Mouse (Mus musculus) ZHBTc4 (cell line): ENCODE measurements around the gene Ubtd1.
A peak's percentile ranks its signal among the peaks of the same experiment; 100 is the strongest.

Experiments used
- DNase-seq: peaks from one replicate; pipeline ENCODE4 v3.0.0-alpha.2; 2011; ENCODE audit warnings: low read depth, low spot score

Ubtd1 gene

GRCm38 (mm10) chr19:41981595-41981927 is at the start of gene Ubtd1:
Gene Ubtd1 (plus strand): TSS chr19:41981763.
- no peak for DNase-seq

- DNase-seq: peak; percentile 46
Measured at GRCm38 (mm10) chr19:41932686-41933085, 48.9 kb upstream of the Ubtd1 start.

DNA sequence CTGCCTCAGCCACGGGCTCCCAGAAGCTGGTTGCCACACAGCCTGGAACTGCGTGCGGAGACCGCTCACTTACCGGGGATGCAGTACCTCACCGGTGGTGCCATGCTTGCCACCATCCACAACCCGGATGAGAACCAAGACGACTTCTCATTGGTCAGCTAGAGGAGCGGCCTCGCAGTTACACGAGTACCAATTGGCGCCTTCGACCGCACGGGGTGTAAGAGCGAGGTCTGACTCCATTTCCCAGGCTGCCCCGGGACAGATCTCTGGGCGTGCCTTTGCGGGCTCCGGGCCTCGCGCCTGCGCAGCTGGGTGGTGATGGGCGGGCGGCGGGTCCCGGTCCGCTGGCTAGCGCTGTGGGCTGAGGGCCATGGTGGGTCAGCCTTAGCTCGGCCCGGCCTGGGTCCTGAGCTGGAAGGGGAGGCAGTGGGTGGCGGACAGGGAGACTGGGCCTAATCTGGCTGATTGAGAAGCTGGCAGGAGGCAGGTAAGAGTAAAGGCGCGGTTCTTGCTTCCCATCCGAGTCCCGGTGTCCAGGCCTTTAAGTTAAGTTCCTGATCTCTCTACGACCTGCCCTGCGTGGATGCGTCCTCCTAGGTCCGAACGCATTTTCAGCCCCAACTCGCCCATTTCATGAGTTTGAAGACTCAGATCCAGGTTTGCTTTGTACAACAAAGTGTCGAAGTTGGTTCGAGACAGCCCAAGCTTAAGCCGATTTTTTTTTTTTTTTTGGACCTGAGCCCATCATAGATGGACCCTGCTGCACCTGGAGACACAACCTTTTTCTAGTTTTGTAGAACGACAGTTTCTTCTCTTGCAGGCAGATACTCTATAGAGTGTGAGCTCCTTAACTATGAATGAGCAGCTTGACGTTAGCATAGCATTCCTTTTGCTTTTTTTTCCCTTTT is 48.1 kb upstream of the Ubtd1 start, which contains the start of the genes Exosc1 and Zdhhc16:
Gene Exosc1, minus strand, starts transcription at position 245 of the 908 bp plus-strand sequence.
Gene Zdhhc16, plus strand, starts transcription at position 302 of the 908 bp plus-strand sequence.
- DNase-seq: peak; percentile 99

DNA sequence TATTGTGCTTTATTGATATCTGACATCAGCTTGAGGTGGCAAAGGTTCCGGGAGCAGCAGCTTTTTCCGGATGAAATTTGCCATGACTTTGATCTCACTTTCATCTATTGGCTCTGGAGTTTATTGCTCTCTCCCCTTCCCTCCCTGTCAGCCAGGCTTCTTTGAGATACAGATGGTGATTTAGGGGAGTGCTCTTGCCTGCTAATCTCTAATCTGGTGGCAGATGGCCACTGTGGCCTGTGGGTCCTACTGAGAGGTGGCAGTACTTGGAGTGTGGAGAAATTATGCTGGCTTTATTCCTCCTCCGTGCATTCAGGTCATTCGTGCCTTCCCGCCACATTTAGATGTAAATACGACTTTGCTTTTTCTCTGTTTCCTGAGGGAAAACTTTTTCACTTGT is 47.4 kb upstream of the Ubtd1 start:
- no peak for DNase-seq

- no peak for DNase-seq
Measured at GRCm38 (mm10) chr19:41935921-41936320, 45.6 kb upstream of the Ubtd1 start.

DNA sequence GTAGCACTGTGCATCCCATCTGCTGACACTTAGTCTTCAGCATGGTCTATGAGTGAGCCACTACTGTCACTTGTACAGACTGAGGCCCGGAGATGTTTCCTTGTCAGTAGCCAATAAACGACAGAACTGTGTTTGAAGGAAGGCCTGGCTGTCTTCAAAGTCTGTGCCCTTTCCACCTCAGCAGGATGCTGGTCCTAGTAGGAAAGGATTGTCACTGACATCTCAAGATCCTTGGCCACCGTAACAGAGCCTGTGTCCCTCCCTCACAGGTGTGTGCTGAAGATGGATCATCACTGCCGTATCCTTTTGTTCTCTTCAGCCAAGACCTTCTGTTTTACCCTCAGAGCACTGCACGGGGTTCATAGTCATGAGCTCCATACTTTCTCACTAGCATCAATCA is 43.0 kb upstream of the Ubtd1 start:
- no peak for DNase-seq

GRCm38 (mm10) chr19:41943841-41944240 is 37.7 kb upstream of the Ubtd1 start:
- DNase-seq: no peak

- peak; percentile 42 for DNase-seq
Measured at GRCm38 (mm10) chr19:41952287-41952686, 29.3 kb upstream of the Ubtd1 start.

DNA sequence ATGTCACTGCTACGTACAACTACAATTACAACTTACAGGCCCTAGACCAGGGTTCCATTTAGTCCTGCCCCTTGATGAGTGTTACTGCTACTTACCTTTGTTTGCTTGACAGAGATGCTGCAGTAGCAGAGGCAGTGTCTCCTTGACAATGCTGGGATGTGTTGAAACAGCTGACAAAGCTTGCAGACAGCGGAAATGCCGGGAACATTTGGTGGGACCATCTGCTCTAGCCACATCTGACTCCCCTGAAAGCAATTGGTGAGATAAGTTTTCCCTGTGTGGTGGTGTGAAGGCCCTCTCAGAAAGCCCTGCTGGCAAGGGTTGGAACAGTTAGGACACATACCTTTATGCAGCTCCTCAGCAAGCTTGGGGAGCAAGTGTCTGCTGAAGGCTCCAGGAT is 28.0 kb upstream of the Ubtd1 start:
- no peak for DNase-seq

DNA sequence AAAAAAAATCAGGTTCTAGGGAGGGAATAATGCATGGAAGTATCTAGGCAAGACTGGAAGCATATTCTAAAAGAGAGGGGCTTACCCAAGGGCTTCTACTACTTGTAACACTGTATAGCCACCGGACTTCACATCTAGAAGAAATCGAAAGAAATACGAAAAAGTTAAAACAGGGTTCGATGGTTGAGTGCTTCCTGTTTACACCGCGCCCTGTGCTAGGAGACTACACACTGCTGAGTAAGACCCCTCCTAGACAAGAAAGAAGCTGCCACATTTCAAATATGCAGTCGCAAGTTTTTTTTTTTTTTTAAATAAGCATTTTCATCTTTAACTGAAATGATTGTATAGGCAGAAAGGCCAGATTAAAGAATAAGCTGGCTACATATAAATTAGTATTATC is 11.9 kb upstream of the Ubtd1 start:
- DNase-seq: no peak

DNA sequence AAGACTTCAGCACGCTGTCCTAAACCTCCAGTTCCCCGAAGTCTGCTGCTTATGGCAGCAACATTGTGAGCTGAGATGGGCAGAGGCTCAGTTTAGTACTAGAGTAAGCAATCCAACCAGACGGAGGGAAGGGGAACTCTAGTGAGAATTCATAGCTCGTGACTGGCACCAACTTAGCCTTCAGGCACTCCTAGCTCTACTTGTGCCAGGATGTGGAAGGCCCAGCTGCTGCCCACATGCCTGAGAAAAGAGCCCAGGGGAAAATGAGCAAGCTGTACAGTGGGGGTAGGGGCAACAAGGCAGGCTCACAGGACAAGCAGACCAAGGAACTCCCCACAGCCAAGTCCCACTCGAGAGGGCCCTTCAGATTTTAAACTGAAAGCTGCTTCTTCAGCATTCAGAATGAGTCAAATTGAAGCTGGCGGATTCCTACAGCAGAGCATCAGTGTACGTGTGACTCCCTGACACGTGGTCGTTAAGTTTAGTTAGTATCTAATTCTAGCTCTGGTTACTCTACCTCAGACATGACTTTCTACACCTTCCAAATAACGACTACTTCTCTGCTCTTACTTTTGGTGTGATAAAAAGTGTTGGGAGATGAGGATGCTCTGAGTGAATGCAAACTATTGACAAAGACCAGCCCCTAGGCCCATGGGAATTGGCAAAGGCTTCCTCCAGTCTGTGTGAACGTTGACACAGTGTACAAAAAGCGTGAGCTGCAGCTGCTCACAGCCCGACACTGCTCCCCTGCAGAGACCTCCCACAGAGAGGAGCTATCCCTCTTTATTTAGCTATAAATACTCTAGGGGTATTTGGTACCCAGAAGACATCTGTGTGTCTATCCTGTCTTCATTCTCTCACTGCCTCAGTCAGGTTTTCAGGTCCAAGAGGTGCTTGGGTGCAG is 7.4 kb upstream of the Ubtd1 start:
- DNase-seq: no peak

- DNase-seq: peak; percentile 85
Measured at GRCm38 (mm10) chr19:41980422-41980818, 1.1 kb upstream of the Ubtd1 start.

DNA sequence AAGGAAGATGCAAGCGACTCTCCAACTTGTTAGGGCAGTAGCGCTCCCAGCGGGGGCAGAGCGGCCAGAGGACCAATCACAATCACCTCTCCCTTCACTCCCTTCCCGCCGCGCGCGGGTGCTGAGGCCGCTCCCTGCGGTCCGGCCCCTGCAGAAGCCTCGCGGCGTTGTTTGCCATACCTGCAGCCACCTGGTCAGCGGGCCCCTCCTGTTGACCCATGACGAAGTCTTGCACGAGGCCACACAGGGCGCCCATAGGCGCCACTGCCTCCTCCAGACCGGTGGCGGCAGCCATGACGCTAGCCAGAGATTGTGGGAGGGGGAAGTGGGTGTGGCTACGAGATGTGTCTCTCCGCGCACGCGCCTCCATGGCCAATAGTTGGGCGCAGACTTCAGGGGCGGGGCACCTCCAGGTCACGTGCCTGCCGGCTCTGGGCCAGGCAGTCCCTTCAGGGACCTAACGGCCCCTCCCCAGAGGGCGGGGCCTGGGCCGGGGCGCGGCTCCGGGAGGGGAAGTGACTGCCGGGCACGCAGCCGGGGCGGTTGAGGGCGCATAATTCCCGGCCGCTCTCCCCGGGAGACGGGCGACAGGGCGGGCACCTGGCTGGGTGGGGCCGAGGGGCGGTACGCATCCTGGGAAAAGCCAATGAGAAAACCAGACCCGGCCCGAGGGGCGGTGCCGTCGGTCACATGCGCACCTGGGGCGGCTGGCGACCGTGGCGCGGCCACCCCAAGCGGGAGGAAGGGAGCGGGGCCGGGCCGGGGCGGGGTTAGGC is 556 bp upstream of the Ubtd1 start, which contains the start of gene Mms19:
Gene Mms19, minus strand, starts transcription at position 339 of the 776 bp plus-strand sequence.
- peak; percentile 100 for DNase-seq

- DNase-seq: peak; percentile 38
Measured at GRCm38 (mm10) chr19:41981931-41982790, 598 bp downstream of the Ubtd1 start.

DNA sequence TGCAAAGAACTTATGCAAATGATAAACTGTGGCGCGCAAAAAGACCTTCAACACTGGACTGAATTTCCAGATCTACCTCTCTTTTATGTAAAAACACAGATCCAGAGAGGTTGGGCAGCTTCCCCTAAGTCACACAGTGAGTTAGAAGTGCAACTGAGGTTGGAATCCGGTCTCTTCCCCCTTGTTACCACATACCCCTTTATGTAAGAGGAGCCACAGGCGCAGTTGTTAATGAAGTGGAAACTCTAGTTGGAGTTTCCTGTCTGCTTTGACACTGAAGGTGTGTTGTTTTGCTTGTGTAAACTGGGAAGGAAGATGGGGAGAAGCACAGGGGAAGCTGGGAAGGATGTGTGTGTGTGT is 1.2 kb downstream of the Ubtd1 start:
- no peak for DNase-seq

DNA sequence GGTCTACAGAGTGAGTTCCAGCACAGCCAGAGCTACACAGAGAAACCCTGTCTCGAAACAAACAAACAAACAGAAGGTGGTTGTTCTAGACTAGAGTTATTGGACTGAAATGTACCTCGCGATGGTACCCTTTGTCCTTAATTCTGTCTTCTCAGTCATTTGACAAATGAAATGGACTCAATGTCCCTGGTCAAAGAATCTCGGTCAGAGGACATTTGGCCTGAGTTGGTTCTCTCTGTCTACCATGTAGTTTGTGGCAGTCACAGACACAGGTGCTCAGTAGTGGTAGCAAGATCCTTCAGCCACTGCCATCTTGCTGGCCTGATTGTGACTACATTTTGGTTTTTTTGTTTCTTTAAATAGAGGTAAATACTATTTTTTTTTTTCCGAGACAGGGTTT is 4.4 kb downstream of the Ubtd1 start:
- no peak for DNase-seq

- no peak for DNase-seq
Measured at GRCm38 (mm10) chr19:41987206-41987605, 5.6 kb downstream of the Ubtd1 start.

GRCm38 (mm10) chr19:41989810-41990209 is 8.2 kb downstream of the Ubtd1 start:
- DNase-seq: no peak

GRCm38 (mm10) chr19:41991926-41992477 is 10.4 kb downstream of the Ubtd1 start:
- DNase-seq: no peak

DNA sequence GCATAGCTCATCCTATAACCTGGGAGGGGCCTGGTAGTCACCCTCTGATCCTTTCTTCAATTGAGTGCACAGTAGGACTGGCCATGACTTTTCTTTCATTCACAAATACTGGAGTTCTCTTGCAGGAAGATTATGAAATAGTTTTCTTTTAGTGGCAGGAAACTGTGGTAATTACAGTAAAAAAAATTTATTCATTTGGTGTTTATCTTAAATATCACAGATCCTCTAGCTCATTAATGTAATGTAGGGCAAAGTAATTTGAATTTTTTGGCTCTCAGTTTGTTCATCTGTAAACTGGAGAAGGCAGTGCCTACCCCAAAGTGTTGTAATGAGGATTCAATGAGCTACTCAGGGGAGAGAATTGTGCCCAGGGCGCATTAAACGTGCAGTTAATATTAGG is 11.4 kb downstream of the Ubtd1 start:
- DNase-seq: no peak
